Mouse (Mus musculus): ENCODE results near the gene Sco1.

DNA sequence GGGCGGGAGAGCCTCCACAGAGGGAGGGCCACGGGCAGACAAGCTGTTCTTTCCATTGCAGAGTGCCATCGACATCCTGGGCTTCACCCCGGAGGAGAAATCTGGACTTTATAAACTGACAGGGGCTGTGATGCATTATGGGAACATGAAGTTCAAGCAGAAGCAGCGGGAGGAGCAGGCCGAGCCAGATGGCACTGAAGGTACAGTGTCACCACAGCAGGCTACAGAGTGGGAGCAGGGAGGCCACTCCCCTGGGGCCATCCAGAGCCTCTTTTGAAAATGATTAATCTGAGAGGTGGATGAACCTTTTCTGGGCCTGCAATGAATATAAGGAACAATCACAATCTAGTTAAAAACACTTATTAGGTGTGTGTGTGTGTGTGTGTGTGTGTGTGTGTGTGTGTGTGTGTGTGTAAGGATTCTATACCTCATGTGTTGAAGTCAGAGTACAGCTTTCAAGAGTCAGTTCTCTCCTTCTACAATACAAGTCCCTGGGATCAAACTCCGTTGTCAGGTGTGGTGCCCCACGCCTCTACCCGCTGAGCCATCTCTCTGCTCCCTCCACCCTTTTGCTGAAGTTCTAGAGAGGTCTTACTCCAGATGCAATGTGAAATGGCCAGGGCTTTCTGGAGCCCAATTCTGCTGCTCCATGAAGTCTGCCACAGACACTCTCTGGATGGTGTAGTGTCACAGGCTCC is 34.1 kb downstream of the Sco1 start:
- TF ChIP-seq CTCF (IDR thresholded peaks at IDR 0.05; ENCODE audit: control insufficient read depth, insufficient read depth, low read length), result no peak
- TF ChIP-seq POLR2A (IDR thresholded peaks at IDR 0.05; ENCODE audit: borderline replicate concordance, control insufficient read depth, low read depth, low read length), result no peak
